Mouse (Mus musculus): ENCODE measurements around the gene Mapkapk3. TPM values are rescaled to one million over a fixed set of nuclear protein-coding genes. Genes with fewer than 3 reads are reported as not detected.

The Mapkapk3 gene
- polyA plus RNA-seq, 1 experiment from 2014 or later, result 3.9 TPM

GRCm38 (mm10) chr9:107297658-107298057, 8.0 kb upstream of the Mapkapk3 start:
- Histone ChIP-seq H3K4me2 (replicated peaks) (peak overlapping the region; percentile 72), H3K9me3 (replicated peaks) (no peaks in the 10 kb centered on the region), H3K36me3 (peaks cover 8% of the 10 kb centered on the region), H3K27ac (no peak overlapping the region), H3K4me1 (peaks cover 15% of the 10 kb centered on the region), H3K27me3 (peaks cover 11% of the 10 kb centered on the region), H3K9ac (0 out of 2 replicates have a peak overlapping the region, but pooled peaks have one; percentile 66), H3K4me3 (peak overlapping the region; percentile 52)
- ATAC-seq (ENCODE audit: low FRiP score), result no peak
- WGBS, result 88% methylated on average over 4 of the region's 4 CpGs

- ATAC-seq (ENCODE audit: low FRiP score), result no peak; the same call in 1 of the 2 replicates
- no peaks in the 10 kb centered on the region for H3K9me3 ChIP-seq (replicated peaks)
- H3K27ac ChIP-seq, result no peak overlapping the region
- peaks cover 15% of the 10 kb centered on the region for H3K4me1 ChIP-seq
- peak overlapping the region; percentile 72 for H3K4me2 ChIP-seq (replicated peaks)
- peak overlapping the region; percentile 52 for H3K4me3 ChIP-seq
- peak overlapping the region; percentile 66 for H3K9ac ChIP-seq
- WGBS, result 11% methylated on average over 16 of the region's 16 CpGs
- peaks cover 8% of the 10 kb centered on the region for H3K36me3 ChIP-seq
- peaks cover 13% of the 10 kb centered on the region for H3K27me3 ChIP-seq
Measured at GRCm38 (mm10) chr9:107297059-107297458, 7.4 kb upstream of the Mapkapk3 start.

DNA sequence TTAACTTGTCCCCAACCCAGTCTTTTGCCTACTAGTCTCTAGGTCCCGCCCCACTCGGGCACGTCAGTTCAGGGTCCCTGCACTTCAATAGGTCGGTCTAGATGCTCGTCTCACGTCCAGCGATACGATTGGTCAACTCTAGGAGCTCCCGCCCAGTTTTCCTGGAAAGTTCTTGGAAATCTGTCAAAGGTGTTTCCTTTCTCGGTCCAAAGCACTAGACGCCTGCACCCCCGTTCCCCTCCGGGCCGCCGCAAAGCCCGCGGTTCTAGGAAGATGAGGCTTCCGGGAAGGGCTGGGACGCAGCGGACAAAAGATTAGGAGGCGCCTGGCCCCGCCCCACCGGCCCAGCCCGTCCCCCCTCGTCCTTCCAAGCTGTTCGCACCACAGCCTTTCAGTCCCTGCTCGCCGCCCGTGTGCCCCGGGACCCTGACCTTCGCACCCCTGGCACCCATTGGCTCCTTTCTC, 6.9 kb upstream of the Mapkapk3 start:
- peaks cover 15% of the 10 kb centered on the region for H3K4me1 ChIP-seq
- no peak overlapping the region for H3K27ac ChIP-seq

DNA sequence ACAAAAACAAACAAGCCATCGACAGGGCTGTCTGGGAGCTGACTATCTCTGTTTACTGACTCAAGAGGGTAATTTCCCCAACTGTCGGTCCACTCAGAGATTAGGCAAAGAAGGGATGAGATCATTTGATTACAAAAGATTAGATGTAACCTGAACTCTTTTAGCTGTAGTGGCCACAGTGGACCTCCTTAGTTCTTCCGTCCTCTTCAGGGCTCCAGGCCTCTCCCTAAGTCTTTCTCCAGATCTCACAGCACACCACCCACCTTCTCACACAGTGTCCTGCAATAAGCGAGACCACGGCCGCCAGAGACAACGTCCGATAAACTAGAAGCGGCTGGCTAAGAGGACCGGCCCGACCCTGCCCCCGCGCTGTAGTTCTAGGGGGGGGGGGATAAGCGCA, 6.4 kb upstream of the Mapkapk3 start:
- H3K4me3 ChIP-seq, result peak overlapping the region; percentile 52
- H3K4me2 ChIP-seq (replicated peaks), result peak overlapping the region; percentile 72
- WGBS, result 8% methylated on average over 14 of the region's 14 CpGs
- H3K27ac ChIP-seq, result no peak overlapping the region
- ATAC-seq (ENCODE audit: low FRiP score), result peak; percentile 41
- H3K4me1 ChIP-seq, result peaks cover 15% of the 10 kb centered on the region
- no peak overlapping the region for H3K9ac ChIP-seq
- no peaks in the 10 kb centered on the region for H3K9me3 ChIP-seq (replicated peaks)
- H3K27me3 ChIP-seq, result peaks cover 13% of the 10 kb centered on the region
- H3K36me3 ChIP-seq, result peaks cover 1% of the 10 kb centered on the region; the same call in 1 of the 2 replicates

More for the DNA sequence above, 6.9 kb upstream of the Mapkapk3 start:
- WGBS, result under 1% methylated on average over 31 of the region's 31 CpGs
- Histone ChIP-seq H3K4me2 (replicated peaks) (peak overlapping the region; percentile 72), H3K4me3 (peak overlapping the region; percentile 52), H3K27me3 (peaks cover 13% of the 10 kb centered on the region), H3K9ac (peak overlapping the region; percentile 66), H3K9me3 (replicated peaks) (no peaks in the 10 kb centered on the region), H3K36me3 (peaks cover 6% of the 10 kb centered on the region)
- peak; percentile 97 for ATAC-seq (ENCODE audit: low FRiP score)

DNA sequence AAGGTAGTCTGAATTCAATTTTAAA, 6.2 kb upstream of the Mapkapk3 start, which contains the start of gene Cish:
Gene Cish, plus strand, starts transcription at position 11 of the 25 bp plus-strand sequence.
- Histone ChIP-seq H3K36me3 (no peaks in the 10 kb centered on the region), H3K27me3 (peaks cover 13% of the 10 kb centered on the region), H3K9me3 (replicated peaks) (no peaks in the 10 kb centered on the region), H3K4me2 (replicated peaks) (peak within 1 kb of the TSS; percentile 72), H3K4me3 (peak within 1 kb of the TSS; percentile 52), H3K27ac (no peak within 1 kb of the TSS), H3K4me1 (peaks cover 15% of the 10 kb centered on the region), H3K9ac (peak within 1 kb of the TSS; percentile 66)
- no peak for ATAC-seq (ENCODE audit: low FRiP score)

DNA sequence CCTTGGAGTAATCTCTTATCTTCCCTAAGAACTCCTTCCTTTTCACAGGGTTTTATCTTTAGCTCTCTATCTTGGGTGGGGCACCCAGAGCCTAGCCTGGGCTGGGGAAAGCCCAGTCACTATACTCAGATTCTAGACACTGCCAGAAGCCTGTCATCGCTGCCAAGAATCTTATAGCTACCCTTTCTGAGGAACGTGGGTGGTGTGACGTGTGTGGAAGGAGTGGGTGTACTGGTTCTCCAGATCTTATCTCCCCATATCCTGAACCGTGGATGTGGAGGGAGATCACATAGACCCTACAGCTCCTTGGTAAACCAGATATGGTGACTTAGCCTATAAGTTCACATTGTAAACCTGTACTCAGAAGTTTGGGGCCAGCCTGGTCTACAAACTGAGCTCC, 5.9 kb upstream of the Mapkapk3 start:
- H3K36me3 ChIP-seq, result no peaks in the 10 kb centered on the region
- H3K4me3 ChIP-seq, result no peak overlapping the region
- WGBS, result 83% methylated on average over 4 of the region's 4 CpGs
- no peak for ATAC-seq (ENCODE audit: low FRiP score)
- H3K27me3 ChIP-seq, result peaks cover 13% of the 10 kb centered on the region
- peak overlapping the region; percentile 72 for H3K4me2 ChIP-seq (replicated peaks)
- H3K9ac ChIP-seq, result no peak overlapping the region
- H3K27ac ChIP-seq, result no peak overlapping the region
- H3K9me3 ChIP-seq (replicated peaks), result no peaks in the 10 kb centered on the region
- peaks cover 15% of the 10 kb centered on the region for H3K4me1 ChIP-seq

GRCm38 (mm10) chr9:107294249-107294648, 4.6 kb upstream of the Mapkapk3 start:
- no peak overlapping the region for H3K9ac ChIP-seq
- 6% methylated on average over 6 of the region's 6 CpGs for WGBS
- H3K27ac ChIP-seq, result no peak overlapping the region
- H3K36me3 ChIP-seq, result no peaks in the 10 kb centered on the region
- H3K4me3 ChIP-seq, result no peak overlapping the region
- no peak for ATAC-seq (ENCODE audit: low FRiP score)
- H3K4me2 ChIP-seq (replicated peaks), result no peak overlapping the region
- no peaks in the 10 kb centered on the region for H3K9me3 ChIP-seq (replicated peaks)
- peaks cover 23% of the 10 kb centered on the region for H3K4me1 ChIP-seq
- H3K27me3 ChIP-seq, result peaks cover 19% of the 10 kb centered on the region

- 27% methylated on average over 10 of the region's 10 CpGs for WGBS
- peaks cover 12% of the 10 kb centered on the region for H3K4me1 ChIP-seq
- H3K4me3 ChIP-seq, result no peak overlapping the region
- H3K36me3 ChIP-seq, result no peaks in the 10 kb centered on the region
- ATAC-seq (ENCODE audit: low FRiP score), result no peak
- no peak overlapping the region for H3K27ac ChIP-seq
- H3K9ac ChIP-seq, result no peak overlapping the region
- no peak overlapping the region for H3K4me2 ChIP-seq (replicated peaks)
- peaks cover 31% of the 10 kb centered on the region for H3K27me3 ChIP-seq
- no peaks in the 10 kb centered on the region for H3K9me3 ChIP-seq (replicated peaks)
Measured at GRCm38 (mm10) chr9:107290897-107291296, 1.2 kb upstream of the Mapkapk3 start.

- Histone ChIP-seq H3K27ac (no peak overlapping the region), H3K9ac (no peak overlapping the region), H3K4me3 (peak overlapping the region; percentile 37), H3K4me1 (peaks cover 15% of the 10 kb centered on the region), H3K27me3 (peaks cover 25% of the 10 kb centered on the region), H3K9me3 (replicated peaks) (no peaks in the 10 kb centered on the region), H3K36me3 (no peaks in the 10 kb centered on the region), H3K4me2 (replicated peaks) (peak overlapping the region; percentile 68)
- 34% methylated on average over 8 of the region's 8 CpGs for WGBS
- no peak for ATAC-seq (ENCODE audit: low FRiP score)
Measured at GRCm38 (mm10) chr9:107288711-107289110, 966 bp downstream of the Mapkapk3 start.

DNA sequence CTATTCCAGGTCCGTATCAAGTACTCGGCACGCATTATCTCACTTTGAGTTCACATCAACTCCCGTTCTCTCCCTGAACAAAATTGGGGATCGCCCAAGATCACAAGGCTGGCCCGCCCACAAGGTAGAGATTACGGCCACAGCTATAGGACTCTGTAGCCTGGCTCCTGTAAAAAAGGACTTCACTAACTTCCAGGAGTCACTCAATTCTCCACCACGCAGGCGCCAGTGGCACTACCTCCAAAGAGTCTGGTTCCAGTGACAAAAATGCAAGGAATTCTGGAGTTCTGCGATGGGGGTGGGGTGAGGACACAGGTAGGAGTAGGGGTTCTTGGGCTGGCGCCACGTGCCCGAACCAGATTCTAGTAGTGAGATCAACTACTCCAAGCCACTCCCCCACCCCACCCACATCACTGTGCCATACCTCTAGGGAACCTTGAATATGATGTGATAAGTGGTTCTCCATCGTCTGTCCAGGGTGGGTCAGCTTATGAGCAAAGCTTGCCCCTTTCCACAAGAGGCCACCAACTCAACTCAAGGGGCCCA, 1.5 kb downstream of the Mapkapk3 start:
- peaks cover 15% of the 10 kb centered on the region for H3K4me1 ChIP-seq
- H3K27ac ChIP-seq, result no peak overlapping the region
- no peaks in the 10 kb centered on the region for H3K9me3 ChIP-seq (replicated peaks)
- H3K9ac ChIP-seq, result no peak overlapping the region
- no peak overlapping the region for H3K4me3 ChIP-seq
- peaks cover 24% of the 10 kb centered on the region for H3K27me3 ChIP-seq
- no peak for ATAC-seq (ENCODE audit: low FRiP score)
- 92% methylated on average over 14 of the region's 14 CpGs for WGBS
- H3K36me3 ChIP-seq, result no peaks in the 10 kb centered on the region
- no peak overlapping the region for H3K4me2 ChIP-seq (replicated peaks)

GRCm38 (mm10) chr9:107287294-107287693, 2.4 kb downstream of the Mapkapk3 start:
- no peak overlapping the region for H3K9ac ChIP-seq
- H3K27ac ChIP-seq, result no peak overlapping the region
- peaks cover 15% of the 10 kb centered on the region for H3K4me1 ChIP-seq
- no peak for ATAC-seq (ENCODE audit: low FRiP score)
- H3K36me3 ChIP-seq, result no peaks in the 10 kb centered on the region
- peaks cover 19% of the 10 kb centered on the region for H3K27me3 ChIP-seq
- H3K9me3 ChIP-seq (replicated peaks), result no peaks in the 10 kb centered on the region
- H3K4me2 ChIP-seq (replicated peaks), result no peak overlapping the region
- H3K4me3 ChIP-seq, result no peak overlapping the region
- WGBS, result 66% methylated on average over 2 of the region's 2 CpGs

- peaks cover 23% of the 10 kb centered on the region for H3K4me1 ChIP-seq
Measured at GRCm38 (mm10) chr9:107285009-107285408, 4.7 kb downstream of the Mapkapk3 start.

GRCm38 (mm10) chr9:107282951-107283350, 6.7 kb downstream of the Mapkapk3 start:
- no peak overlapping the region for H3K27ac ChIP-seq
- H3K9me3 ChIP-seq (replicated peaks), result no peaks in the 10 kb centered on the region
- H3K4me1 ChIP-seq, result peaks cover 29% of the 10 kb centered on the region
- no peak for ATAC-seq (ENCODE audit: low FRiP score)
- H3K9ac ChIP-seq, result no peak overlapping the region
- H3K4me3 ChIP-seq, result no peak overlapping the region
- H3K4me2 ChIP-seq (replicated peaks), result no peak overlapping the region
- no peaks in the 10 kb centered on the region for H3K36me3 ChIP-seq
- H3K27me3 ChIP-seq, result peaks cover under 1% of the 10 kb centered on the region; the same call in 1 of the 2 replicates
- 93% methylated on average over 9 of the region's 9 CpGs for WGBS

More at GRCm38 (mm10) chr9:107285009-107285408, 4.7 kb downstream of the Mapkapk3 start:
- H3K27me3 ChIP-seq, result peaks cover 17% of the 10 kb centered on the region
- no peak for ATAC-seq (ENCODE audit: low FRiP score)
- H3K36me3 ChIP-seq, result no peaks in the 10 kb centered on the region
- no peak overlapping the region for H3K27ac ChIP-seq
- H3K4me3 ChIP-seq, result no peak overlapping the region
- 17% methylated on average over 3 of the region's 3 CpGs for WGBS
- no peaks in the 10 kb centered on the region for H3K9me3 ChIP-seq (replicated peaks)
- H3K4me2 ChIP-seq (replicated peaks), result no peak overlapping the region
- no peak overlapping the region for H3K9ac ChIP-seq
